Mouse (Mus musculus) olfactory bulb, adult 2 months (tissue): Measurements from ENCODE around the gene Slc6a4. TPM values are rescaled to one million over a fixed set of nuclear protein-coding genes. Genes with fewer than 3 reads are reported as not detected.

Source experiments
- H3K27ac ChIP-seq: fragments of 200-500 bp; 2 replicates; pipeline ENCODE4 v1.5.1; 2012; ENCODE audit warnings: low read depth, low read length; ENCODE audit not compliant: insufficient read depth
- H3K4me1 ChIP-seq: fragments of 200-500 bp; 2 replicates; pipeline ENCODE4 v1.6.1; 2012; ENCODE audit warnings: low read length; ENCODE audit not compliant: control insufficient read depth, insufficient read depth
- H3K4me3 ChIP-seq: fragments of 200-500 bp; 2 replicates; pipeline ENCODE4 v1.5.1; 2012; ENCODE audit warnings: mild to moderate bottlenecking, low read depth, low read length, moderate library complexity; ENCODE audit not compliant: insufficient read depth
- CTCF ChIP-seq: fragments of 200-500 bp; IDR thresholded peaks from 2 replicates; pipeline ENCODE4 v1.5.1; 2012; ENCODE audit warnings: low read depth, mild to moderate bottlenecking, low read length, moderate library complexity; ENCODE audit not compliant: insufficient read depth
- POLR2A ChIP-seq: fragments of 200-500 bp; IDR thresholded peaks from 2 replicates; pipeline ENCODE4 v1.6.1; 2012; ENCODE audit warnings: mild to moderate bottlenecking, low read depth, low read length, moderate library complexity; ENCODE audit not compliant: insufficient read depth
- WGBS: fragments of 180-500 bp; shearing (Covaris S2); methylation state at CpG from one replicate; pipeline ENCODE4 v1.1.7; 2018; 5-methylcytosine and 5-hydroxymethylcytosine counted together
- polyA plus RNA-seq: library from polyadenylated mRNA; stranded (reverse); fragments of >200 nt; gene quantifications from 2 replicates; pipeline ENCODE4 v1.2.4, GENCODE M21; 2012; ENCODE audit warnings: low replicate concordance; ENCODE audit not compliant: missing spikeins, insufficient read depth, insufficient read length

Gene Slc6a4
- polyA plus RNA-seq, 1 experiment, result not detected

- Histone ChIP-seq H3K4me1 (no peaks in the 10 kb centered on the region), H3K4me3 (no peak overlapping the region), H3K27ac (no peak overlapping the region)
- WGBS, result 95% methylated on average over 1 of the region's 1 CpGs
- no peak for TF ChIP-seq CTCF
- no peak for TF ChIP-seq POLR2A
Measured at GRCm38 (mm10) chr11:77079361-77079760, 81.0 kb downstream of the Slc6a4 start.

Other genes starting within 250 kb of the Slc6a4 start
- 143 TPM in 1 of 2 replicates, not detected in the other for gene Gosr1, start 235.0 kb upstream of the Slc6a4 start, polyA plus RNA-seq
- not detected in 2 replicates for gene Cpd, start 151.6 kb upstream of the Slc6a4 start, polyA plus RNA-seq
- not detected in 2 replicates for gene Tmigd1, start 96.4 kb upstream of the Slc6a4 start, polyA plus RNA-seq
- 159 TPM in 1 of 2 replicates, not detected in the other for gene Blmh, start 73.8 kb upstream of the Slc6a4 start, polyA plus RNA-seq
- not detected in 2 replicates for gene Nsrp1, start 79.8 kb downstream of the Slc6a4 start, polyA plus RNA-seq
- gene Efcab5, start 190.4 kb downstream of the Slc6a4 start, polyA plus RNA-seq, result not detected in 2 replicates
- not detected in 2 replicates for gene Ssh2, start 217.7 kb downstream of the Slc6a4 start, polyA plus RNA-seq